In genomic region chr4:111720662-111721003, GRCm38 (mm10) we compare ENCODE assay signal across 8 mouse cellular contexts. TPM values are rescaled to one million over a fixed set of nuclear protein-coding genes. Genes with fewer than 3 reads are reported as not detected.
A peak's percentile ranks its signal among the peaks of the same experiment; 100 is the strongest.
DNase-seq lines count a peak whose midpoint lies in the region; ATAC-seq and TF ChIP-seq lines count a peak whose summit lies in the region.

No protein-coding gene starts in this region.

- no peak for ATAC-seq in forebrain, postnatal 0 days
- ATAC-seq in liver, embryonic 15.5 days (ENCODE audit: insufficient read depth) = no peak

- no peak for TF ChIP-seq CTCF in spleen, adult 2 months (IDR thresholded peaks at IDR 0.05; ENCODE audit: extremely low read depth, insufficient read depth, insufficient read length, insufficient replicate concordance)
- TF ChIP-seq CTCF in forebrain, postnatal 0 days (IDR thresholded peaks at IDR 0.05; ENCODE audit: low read depth) = no peak

- H3K9me3 ChIP-seq in forebrain, postnatal 0 days (ENCODE audit: low read length) = no peaks in the 10 kb centered on the region
- H3K9me3 ChIP-seq in liver, embryonic 15.5 days (replicated peaks) = no peaks in the 10 kb centered on the region

- peak overlapping the region; percentile 92 for H3K4me2 ChIP-seq in forebrain, postnatal 0 days (ENCODE audit: low read depth)
- H3K4me2 ChIP-seq in liver, embryonic 15.5 days = peak overlapping the region; percentile 86

- no peaks in the 10 kb centered on the region for H3K27me3 ChIP-seq in spleen, adult 2 months (ENCODE audit: control insufficient read depth, insufficient read depth, low read length)
- H3K27me3 ChIP-seq in forebrain, postnatal 0 days (ENCODE audit: insufficient read depth, low read length) = no peaks in the 10 kb centered on the region
- no peaks in the 10 kb centered on the region for H3K27me3 ChIP-seq in liver, embryonic 15.5 days

- 16% methylated on average over 2 of the region's 2 CpGs for whole genome bisulfite sequencing in spleen, adult 2 months
- 15% methylated on average over 2 of the region's 2 CpGs for WGBS in forebrain, postnatal 0 days
- 18% methylated on average over 2 of the region's 2 CpGs for WGBS in liver, embryonic 15.5 days (ENCODE audit: insufficient replicate concordance)

- H3K27ac ChIP-seq in spleen, adult 2 months (ENCODE audit: insufficient read depth, low read length) = peak overlapping the region; percentile 89
- H3K27ac ChIP-seq in forebrain, postnatal 0 days (ENCODE audit: low read depth, low read length) = no peak overlapping the region
- no peak overlapping the region for H3K27ac ChIP-seq in liver, embryonic 15.5 days (replicated peaks)

- no peak overlapping the region for H3K9ac ChIP-seq in forebrain, postnatal 0 days
- H3K9ac ChIP-seq in liver, embryonic 15.5 days = no peak overlapping the region

- peak overlapping the region; percentile 91; the same call in 1 of the 2 replicates for H3K4me3 ChIP-seq in spleen, adult 2 months (ENCODE audit: extremely low read depth, insufficient read depth, insufficient read length)
- H3K4me3 ChIP-seq in forebrain, postnatal 0 days (ENCODE audit: low read depth, low read length) = peak overlapping the region; percentile 60
- peak overlapping the region; percentile 68 for H3K4me3 ChIP-seq in liver, embryonic 15.5 days (replicated peaks)

- H3K36me3 ChIP-seq in spleen, adult 2 months (ENCODE audit: control insufficient read depth, insufficient read depth, low read length) = no peaks in the 10 kb centered on the region; the same call in 1 of the 2 replicates
- no peaks in the 10 kb centered on the region for H3K36me3 ChIP-seq in forebrain, postnatal 0 days (ENCODE audit: insufficient read depth)
- no peaks in the 10 kb centered on the region for H3K36me3 ChIP-seq in liver, embryonic 15.5 days (replicated peaks)

- DNase-seq in spleen, adult 2 months (ENCODE audit: low read depth in 1 of 2, low spot score in 2 of 2) = no peak
- no peak for DNase-seq in spleen, postnatal 14 days (ENCODE audit: low spot score in 2 of 2)
- no peak for DNase-seq in forebrain, postnatal 0 days
- peak; percentile 18 to 19 for DNase-seq in thymus, postnatal 36 days
- no peak for DNase-seq in layer of hippocampus, postnatal 14 days (ENCODE audit: low spot score in 2 of 2)
- no peak for DNase-seq in adrenal gland, postnatal 4 days (ENCODE audit: low spot score in 2 of 2)
- no peak for DNase-seq in adrenal gland, adult 18-20 months (ENCODE audit: low spot score in 2 of 2)

- no peaks in the 10 kb centered on the region; the same call in 1 of the 2 replicates for H3K4me1 ChIP-seq in spleen, adult 2 months (ENCODE audit: control insufficient read depth, insufficient read depth, insufficient read length)
- no peaks in the 10 kb centered on the region for H3K4me1 ChIP-seq in forebrain, postnatal 0 days (ENCODE audit: insufficient read depth)
- peaks cover 14% of the 10 kb centered on the region; the same call in 1 of the 2 replicates for H3K4me1 ChIP-seq in liver, embryonic 15.5 days (replicated peaks)

- no peak for TF ChIP-seq POLR2A in spleen, adult 2 months (IDR thresholded peaks at IDR 0.05; ENCODE audit: low read depth, low read length)

RNA-seq across cellular contexts. Expression of gene Spata6, which starts 0.8 kb away (rescaled TPM):
- 8.9 and 16.8 TPM in 2 replicates for polyA plus RNA-seq in spleen, adult 2 months (2012; rRNA removed)
- 7.3 and 20.0 TPM in 2 replicates for total RNA-seq in forebrain, postnatal 0 days (2014; rRNA removed)
- 8.0 and 12.9 TPM in 2 replicates for polyA plus RNA-seq in forebrain, postnatal 0 days (2015; fragmentation: Nextera tagmentation; extraction: Ambion mirVana)
- 2.8 and 3.7 TPM in 2 replicates for polyA plus RNA-seq in liver, embryonic 15.5 days (2015; fragmentation: Nextera tagmentation; extraction: Ambion mirVana)
- total RNA-seq in layer of hippocampus, postnatal 14 days (2021) = 1 to 10 TPM; 3.8 to 5.1 TPM
- 10 to 100 TPM; 22.5 to 24.5 TPM for total RNA-seq in adrenal gland, postnatal 4 days (2021)
- 1 to 10 TPM; 7.3 to 9.8 TPM for total RNA-seq in adrenal gland, adult 18-20 months (2021)

Comparison
In these comparisons a context has a peak if more than half of its experiments do, and no peak if none do; other contexts are left out.
1. DNase-seq: peak in thymus, postnatal 36 days (2 of 2); none in spleen, adult 2 months (0 of 2), spleen, postnatal 14 days (0 of 2), forebrain, postnatal 0 days (single experiment), layer of hippocampus, postnatal 14 days (0 of 2), adrenal gland, postnatal 4 days (0 of 2) and adrenal gland, adult 18-20 months (0 of 2).
2. Peak in every context shown above with its lines, with median percentiles within 50 percentile points of each other: H3K4me3 ChIP-seq.